Mouse (Mus musculus): ENCODE data around the gene Ube2h.

- TF ChIP-seq POLR2A (IDR thresholded peaks at IDR 0.05; ENCODE audit: borderline replicate concordance, insufficient read depth, low read length) (no peak), CTCF (IDR thresholded peaks at IDR 0.05; ENCODE audit: borderline replicate concordance, insufficient read depth, low read depth, low read length) (no peak)
These were observed 124.0 kb downstream of the Ube2h start for GRCm38 (mm10) chr6:30180321-30180720.
